Mouse (Mus musculus) heart, adult 2 months (tissue): ENCODE results near the gene Dnah14. TPM values are rescaled to one million over a fixed set of nuclear protein-coding genes. Genes with fewer than 3 reads are reported as not detected.

Experiments used
- DNase-seq, 2 experiments: peaks; one replicate each; pipeline ENCODE4 v3.0.0; 2021
- H3K27ac ChIP-seq: fragments of 200-600 bp; 2 replicates; pipeline ENCODE4 v1.8.1; 2022
- H3K27me3 ChIP-seq: fragments of 200-500 bp; 2 replicates; pipeline ENCODE4 v1.6.1; 2012; ENCODE audit warnings: mild to moderate bottlenecking, low read length, inconsistent platforms, mixed read lengths; ENCODE audit not compliant: control insufficient read depth, insufficient read depth
- H3K36me3 ChIP-seq: fragments of 200-500 bp; 2 replicates; pipeline ENCODE4 v1.6.1; 2012; ENCODE audit warnings: low read length, inconsistent platforms; ENCODE audit not compliant: control insufficient read depth, insufficient read depth
- H3K4me1 ChIP-seq: fragments of 200-500 bp; 2 replicates; pipeline ENCODE4 v1.6.1; 2011; ENCODE audit warnings: low read length; ENCODE audit not compliant: control insufficient read depth, insufficient read depth
- H3K4me3 ChIP-seq: fragments of 200-600 bp; 2 replicates; pipeline ENCODE4 v1.8.1; 2022
- H3K79me2 ChIP-seq: fragments of 200-500 bp; replicated peaks from 2 replicates; pipeline ENCODE4 v1.6.1; 2012; ENCODE audit warnings: mild to moderate bottlenecking, inconsistent platforms, low read length, moderate library complexity, mixed read lengths; ENCODE audit not compliant: control insufficient read depth, insufficient read depth
- H3K9ac ChIP-seq: fragments of 200-500 bp; 2 replicates; pipeline ENCODE4 v1.6.1; 2012; ENCODE audit warnings: low read depth, mild to moderate bottlenecking, control low read depth, inconsistent platforms, low read length, mixed read lengths
- CTCF ChIP-seq: fragments of 200-600 bp; IDR thresholded peaks from 2 replicates; pipeline ENCODE4 v1.8.1; 2022; ENCODE audit warnings: antibody characterized with exemption, mild to moderate bottlenecking, moderate library complexity
- EP300 ChIP-seq: fragments of 200-500 bp; IDR thresholded peaks from 2 replicates; pipeline ENCODE4 v1.6.1; 2011; ENCODE audit warnings: low read depth, low read length, control low read depth; ENCODE audit not compliant: insufficient read depth
- POLR2A ChIP-seq: fragments of 200-500 bp; IDR thresholded peaks from 2 replicates; pipeline ENCODE4 v1.6.1; 2011; ENCODE audit warnings: mild to moderate bottlenecking, low read depth, low read length, control low read depth; ENCODE audit not compliant: insufficient read depth
- WGBS: fragments of 180-500 bp; shearing (Covaris S2); methylation state at CpG from one replicate; pipeline ENCODE4 v1.1.7; 2018; 5-methylcytosine and 5-hydroxymethylcytosine counted together
- intact Hi-C: fragments of 180-260 bp; cut with DNase I; formaldehyde crosslinking; loops from one replicate; pipeline ENCODE4 v1.15.1; 2025
- polyA plus RNA-seq: library from polyadenylated mRNA; depleted of rRNA; stranded (reverse); fragments of >200 nt; gene quantifications from 2 replicates; pipeline ENCODE4 v1.2.3, GENCODE M21; 2012
- total RNA-seq, 2 experiments: library from RNA; stranded (reverse); gene quantifications; 2 replicates each; pipeline ENCODE4 v1.2.3; 2021

Gene Dnah14
- total and polyA plus RNA-seq, 3 experiments: not detected

DNA sequence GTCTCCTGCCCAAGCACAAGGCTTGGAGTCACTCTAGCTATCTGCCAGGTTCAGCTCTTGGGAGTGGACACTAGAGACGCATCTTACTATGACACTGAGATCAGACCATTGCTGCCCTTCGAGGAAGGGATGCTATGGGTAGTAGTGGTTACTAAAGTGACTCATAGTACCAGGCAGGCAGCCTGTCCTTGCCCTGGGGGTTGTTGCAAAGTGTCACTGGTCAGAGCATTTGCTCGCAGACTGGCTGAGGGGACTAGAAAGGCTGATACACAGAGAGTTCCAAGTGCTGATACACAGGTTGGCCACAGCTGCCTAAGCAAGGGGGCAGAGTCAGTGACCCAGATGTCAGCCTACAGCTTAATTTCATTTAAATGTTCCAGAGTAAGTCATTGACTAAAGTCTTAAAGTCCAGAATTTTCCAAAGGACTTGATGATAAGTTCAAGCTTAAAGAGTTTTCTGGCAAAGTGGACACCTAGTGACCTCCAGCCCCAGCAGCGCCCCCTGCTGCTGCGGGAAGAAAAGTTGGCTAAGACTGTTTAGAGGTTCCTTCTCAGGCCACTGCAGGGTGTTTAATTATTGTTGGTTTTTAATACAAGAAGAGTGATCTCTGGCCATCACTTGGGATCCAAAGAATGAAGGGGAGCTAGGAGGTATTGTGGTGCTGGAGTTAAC, 32.5 kb upstream of the Dnah14 start:
- Histone ChIP-seq H3K27me3 (no peaks in the 10 kb centered on the region), H3K27ac (no peak overlapping the region), H3K36me3 (no peaks in the 10 kb centered on the region), H3K79me2 (no peaks in the 10 kb centered on the region), H3K9ac (no peak overlapping the region), H3K4me3 (no peak overlapping the region), H3K4me1 (no peaks in the 10 kb centered on the region)
- no peak for TF ChIP-seq POLR2A
- TF ChIP-seq CTCF: peak; percentile 69
- peak in 1 of 2 experiments; percentile 37 for DNase-seq
- intact Hi-C loops: loop anchor here (10.0 kb wide), 1 partner anchor 269 kb away; no protein-coding TSS in a partner anchor
- WGBS: 68% methylated on average over 5 of the region's 5 CpGs

GRCm38 (mm10) chr1:181545044-181545772, 31.2 kb upstream of the Dnah14 start:
- no peak overlapping the region for H3K4me3 ChIP-seq
- H3K27me3 ChIP-seq: no peaks in the 10 kb centered on the region
- no peaks in the 10 kb centered on the region for H3K36me3 ChIP-seq
- peak; percentile 39 to 42 for DNase-seq
- 28% methylated on average over 23 of the region's 23 CpGs for WGBS
- intact Hi-C loops: loop anchor here (1.0 to 10.0 kb wide), 4 partner anchors 83 to 270 kb away; no protein-coding TSS in a partner anchor
- TF ChIP-seq CTCF: peak; percentile 97
- TF ChIP-seq EP300: peak; percentile 48; the same call in 1 of the 2 replicates
- no peak for TF ChIP-seq POLR2A
- no peak overlapping the region for H3K27ac ChIP-seq
- no peaks in the 10 kb centered on the region for H3K4me1 ChIP-seq
- H3K9ac ChIP-seq: no peak overlapping the region
- H3K79me2 ChIP-seq: no peaks in the 10 kb centered on the region

DNA sequence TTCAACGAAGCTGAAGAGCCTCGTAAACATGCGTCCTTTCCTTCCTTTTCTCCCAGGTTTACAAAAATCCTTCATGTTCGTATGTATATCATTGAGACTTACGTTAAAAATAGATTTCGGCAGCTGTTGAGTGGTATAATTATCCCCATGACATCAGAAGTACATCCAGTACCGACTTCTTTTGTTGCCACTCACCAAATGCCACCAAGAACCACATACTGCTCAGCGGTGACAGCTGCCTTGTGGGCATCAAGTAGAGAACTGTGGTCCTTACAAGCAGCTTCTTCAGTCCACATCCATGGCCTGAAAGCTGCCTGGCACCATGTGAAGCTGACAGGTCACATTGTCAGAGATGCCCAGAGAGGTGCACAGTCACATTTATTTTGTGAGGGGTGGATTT, 26.4 kb upstream of the Dnah14 start:
- no peak overlapping the region for H3K4me3 ChIP-seq
- H3K4me1 ChIP-seq: no peaks in the 10 kb centered on the region
- H3K36me3 ChIP-seq: no peaks in the 10 kb centered on the region
- no peaks in the 10 kb centered on the region for H3K27me3 ChIP-seq
- H3K9ac ChIP-seq: no peak overlapping the region
- 83% methylated on average over 8 of the region's 8 CpGs for WGBS
- intact Hi-C loops: loop anchor here (5.0 to 10.0 kb wide), 2 partner anchors 88 to 275 kb away; no protein-coding TSS in a partner anchor
- H3K79me2 ChIP-seq: no peaks in the 10 kb centered on the region
- DNase-seq: no peak
- no peak overlapping the region for H3K27ac ChIP-seq
- TF ChIP-seq CTCF (no peak), EP300 (no peak), POLR2A (no peak)

GRCm38 (mm10) chr1:181550826-181551225, 25.5 kb upstream of the Dnah14 start:
- no peak overlapping the region for H3K9ac ChIP-seq
- H3K36me3 ChIP-seq: no peaks in the 10 kb centered on the region
- no peaks in the 10 kb centered on the region for H3K4me1 ChIP-seq
- TF ChIP-seq CTCF (no peak), EP300 (no peak), POLR2A (no peak)
- no peaks in the 10 kb centered on the region for H3K27me3 ChIP-seq
- intact Hi-C loops: no loop called here
- no peaks in the 10 kb centered on the region for H3K79me2 ChIP-seq
- DNase-seq: no peak
- H3K4me3 ChIP-seq: no peak overlapping the region
- no peak overlapping the region for H3K27ac ChIP-seq
- WGBS: 29% methylated on average over 5 of the region's 5 CpGs

DNA sequence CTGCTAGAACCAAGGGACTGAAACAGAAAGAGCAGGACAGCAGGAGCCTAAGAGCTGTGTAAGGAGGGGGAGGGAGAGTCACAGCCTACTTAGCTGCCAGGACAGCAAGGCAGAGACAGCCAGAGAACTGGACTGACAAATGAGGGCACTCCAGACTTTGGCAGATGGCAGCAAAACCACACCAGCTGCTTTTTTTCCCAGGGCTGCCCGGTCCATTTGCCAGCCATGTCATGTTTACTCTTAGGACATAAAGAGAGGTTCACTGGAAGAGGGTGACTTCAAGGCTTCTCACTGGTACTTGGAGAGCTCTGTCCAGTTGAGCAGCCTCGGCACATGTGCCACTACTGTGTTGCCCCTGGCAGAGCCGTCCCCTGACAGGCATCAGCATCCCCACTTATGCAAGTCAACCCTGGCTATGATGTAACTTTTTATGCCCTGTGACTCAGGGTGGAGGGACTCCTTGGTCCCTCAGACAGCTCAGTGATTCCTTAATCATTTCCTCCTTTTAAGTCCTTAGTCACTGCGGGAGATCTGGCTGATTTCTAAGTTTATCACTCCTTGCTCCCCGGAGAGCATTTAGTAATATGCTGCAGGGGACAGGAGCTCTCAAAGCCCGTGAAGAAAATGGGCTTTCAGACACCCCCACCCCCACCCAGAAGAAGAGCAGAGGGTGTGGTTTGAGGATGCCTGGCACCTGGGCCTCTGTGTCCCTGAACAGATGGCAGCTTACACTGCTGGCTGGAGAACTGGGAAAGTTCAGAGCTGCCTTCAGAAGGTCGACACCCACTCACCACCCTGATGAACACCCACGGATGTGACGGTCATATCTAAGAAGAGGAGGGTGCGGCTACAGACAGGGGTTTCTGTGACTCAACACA, 23.6 kb upstream of the Dnah14 start:
- Histone ChIP-seq H3K27me3 (no peaks in the 10 kb centered on the region), H3K79me2 (no peaks in the 10 kb centered on the region), H3K27ac (no peak overlapping the region), H3K4me1 (no peaks in the 10 kb centered on the region), H3K4me3 (no peak overlapping the region), H3K36me3 (no peaks in the 10 kb centered on the region), H3K9ac (no peak overlapping the region)
- intact Hi-C loops: no loop called here
- 26% methylated on average over 10 of the region's 10 CpGs for WGBS
- DNase-seq: peak in 1 of 2 experiments; percentile 13
- TF ChIP-seq CTCF (no peak), POLR2A (no peak), EP300 (no peak)
